Mouse (Mus musculus) stomach, embryonic 15.5 days (tissue): ENCODE results near the gene Ssbp3. TPM values are rescaled to one million over a fixed set of nuclear protein-coding genes. Genes with fewer than 3 reads are reported as not detected.

ENCODE experiments used
- ATAC-seq: fragments of 200-750 bp; cut with Nextera tagmentation; 2 replicates; pipeline ENCODE4 v1.8.0; 2017; ENCODE audit warnings: low read depth, moderate number of reproducible peaks, moderate TSS enrichment; ENCODE audit not compliant: insufficient read depth, low FRiP score
- H3K27ac ChIP-seq: fragments of 300-500 bp; sonication (generic); 2 replicates; pipeline ENCODE4 v1.5.1; 2015; ENCODE audit warnings: mild to moderate bottlenecking, inconsistent platforms
- H3K27me3 ChIP-seq: fragments of 300-500 bp; sonication (generic); replicated peaks from 2 replicates; pipeline ENCODE4 v1.6.1; 2015; ENCODE audit warnings: inconsistent platforms
- H3K36me3 ChIP-seq: fragments of 300-500 bp; sonication (generic); 2 replicates; pipeline ENCODE4 v1.6.1; 2015; ENCODE audit warnings: inconsistent platforms
- H3K4me1 ChIP-seq: fragments of 300-500 bp; sonication (generic); 2 replicates; pipeline ENCODE4 v1.6.1; 2015; ENCODE audit warnings: inconsistent platforms
- H3K4me2 ChIP-seq: fragments of 300-500 bp; sonication (generic); 2 replicates; pipeline ENCODE4 v1.6.1; 2015; ENCODE audit warnings: mild to moderate bottlenecking, inconsistent platforms
- H3K4me3 ChIP-seq: fragments of 300-500 bp; sonication (generic); replicated peaks from 2 replicates; pipeline ENCODE4 v1.5.1; 2015; ENCODE audit warnings: inconsistent platforms
- H3K9ac ChIP-seq: fragments of 300-500 bp; sonication (generic); 2 replicates; pipeline ENCODE4 v1.6.1; 2015; ENCODE audit warnings: inconsistent platforms
- H3K9me3 ChIP-seq: fragments of 300-500 bp; sonication (generic); 2 replicates; pipeline ENCODE4 v1.6.1; 2016; ENCODE audit warnings: inconsistent platforms
- WGBS: fragments of 180-500 bp; shearing (Covaris S2); methylation state at CpG from one replicate; pipeline ENCODE4 v1.1.7; 2015; 5-methylcytosine and 5-hydroxymethylcytosine counted together
- polyA plus RNA-seq: library from polyadenylated mRNA; unstranded; fragments of >200 nt; fragmentation: Nextera tagmentation; extraction: Ambion mirVana; gene quantifications from 2 replicates; pipeline ENCODE4 v1.2.1, GENCODE M21; 2015

The Ssbp3 gene
- polyA plus RNA-seq, 1 experiment from 2014 or later = 92.4 TPM

GRCm38 (mm10) chr4:106924175-106924574, 13.7 kb downstream of the Ssbp3 start:
- 76% methylated on average over 4 of the region's 4 CpGs for WGBS
- Histone ChIP-seq H3K27me3 (no peaks in the 10 kb centered on the region), H3K9ac (no peak overlapping the region), H3K36me3 (peaks cover 46% of the 10 kb centered on the region), H3K4me1 (peaks cover 14% of the 10 kb centered on the region), H3K4me2 (no peak overlapping the region), H3K4me3 (no peak overlapping the region), H3K9me3 (no peaks in the 10 kb centered on the region), H3K27ac (no peak overlapping the region)
- no peak for ATAC-seq

GRCm38 (mm10) chr4:106924888-106925287, 14.4 kb downstream of the Ssbp3 start:
- Histone ChIP-seq H3K27ac (no peak overlapping the region), H3K4me2 (no peak overlapping the region), H3K27me3 (no peaks in the 10 kb centered on the region), H3K9me3 (no peaks in the 10 kb centered on the region), H3K36me3 (peaks cover 41% of the 10 kb centered on the region), H3K4me1 (peaks cover 14% of the 10 kb centered on the region), H3K4me3 (no peak overlapping the region), H3K9ac (no peak overlapping the region)
- WGBS = 75% methylated on average over 10 of the region's 10 CpGs
- ATAC-seq = peak; percentile 49; the same call in 1 of the 2 replicates

- Histone ChIP-seq H3K4me1 (peaks cover 10% of the 10 kb centered on the region), H3K4me3 (no peak overlapping the region), H3K9me3 (no peaks in the 10 kb centered on the region), H3K27ac (no peak overlapping the region), H3K27me3 (no peaks in the 10 kb centered on the region), H3K36me3 (peaks cover 39% of the 10 kb centered on the region), H3K9ac (no peak overlapping the region), H3K4me2 (no peak overlapping the region)
- ATAC-seq = no peak
- 93% methylated on average over 9 of the region's 9 CpGs for WGBS
Measured at GRCm38 (mm10) chr4:106926401-106926800, 15.9 kb downstream of the Ssbp3 start.

DNA sequence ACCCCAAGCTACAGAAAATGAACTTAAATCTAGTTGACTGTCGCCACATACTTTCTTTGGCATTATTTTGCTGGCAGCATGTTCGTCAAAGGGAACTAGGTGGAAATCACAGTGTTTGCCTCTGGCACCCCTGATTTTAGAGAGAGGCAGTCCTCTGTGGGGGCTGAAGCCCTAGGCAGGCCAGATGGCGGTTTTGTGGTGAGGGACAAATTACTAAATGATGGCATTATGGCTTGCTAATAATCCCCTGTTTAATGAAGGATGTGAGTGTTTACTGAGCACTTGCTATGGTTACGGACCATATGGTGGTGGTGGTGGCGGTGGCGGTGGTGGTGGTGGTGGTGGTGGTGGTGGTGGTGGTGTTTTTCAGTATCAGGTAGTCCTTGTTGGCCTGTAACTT, 16.5 kb downstream of the Ssbp3 start:
- Histone ChIP-seq H3K4me3 (no peak overlapping the region), H3K27me3 (no peaks in the 10 kb centered on the region), H3K9me3 (no peaks in the 10 kb centered on the region), H3K36me3 (peaks cover 37% of the 10 kb centered on the region), H3K4me2 (no peak overlapping the region), H3K4me1 (peaks cover 6% of the 10 kb centered on the region; the same call in 1 of the 2 replicates), H3K27ac (no peak overlapping the region), H3K9ac (no peak overlapping the region)
- WGBS = 92% methylated on average over 6 of the region's 6 CpGs
- ATAC-seq = no peak

GRCm38 (mm10) chr4:106928961-106929360, 18.5 kb downstream of the Ssbp3 start:
- Histone ChIP-seq H3K4me1 (peaks cover 10% of the 10 kb centered on the region; the same call in 1 of the 2 replicates), H3K27me3 (no peaks in the 10 kb centered on the region), H3K36me3 (peaks cover 19% of the 10 kb centered on the region), H3K9ac (no peak overlapping the region), H3K4me3 (no peak overlapping the region), H3K27ac (no peak overlapping the region), H3K4me2 (no peak overlapping the region), H3K9me3 (no peaks in the 10 kb centered on the region)
- ATAC-seq = no peak
- WGBS = 78% methylated on average over 7 of the region's 7 CpGs

- Histone ChIP-seq H3K4me2 (no peak overlapping the region), H3K9ac (no peak overlapping the region), H3K27ac (no peak overlapping the region), H3K9me3 (no peaks in the 10 kb centered on the region), H3K36me3 (peaks cover 3% of the 10 kb centered on the region; the same call in 1 of the 2 replicates), H3K27me3 (no peaks in the 10 kb centered on the region), H3K4me1 (peaks cover 31% of the 10 kb centered on the region), H3K4me3 (no peak overlapping the region)
- 89% methylated on average over 7 of the region's 7 CpGs for WGBS
- no peak for ATAC-seq
Measured at GRCm38 (mm10) chr4:106932583-106932982, 22.1 kb downstream of the Ssbp3 start.

GRCm38 (mm10) chr4:106933813-106934482, 23.4 kb downstream of the Ssbp3 start:
- 47% methylated on average over 9 of the region's 9 CpGs for WGBS
- Histone ChIP-seq H3K27ac (0 out of 2 replicates have a peak overlapping the region, but pooled peaks have one; percentile 5), H3K4me2 (no peak overlapping the region), H3K9ac (no peak overlapping the region), H3K27me3 (no peaks in the 10 kb centered on the region), H3K4me1 (peaks cover 44% of the 10 kb centered on the region), H3K36me3 (peaks cover 3% of the 10 kb centered on the region; the same call in 1 of the 2 replicates), H3K9me3 (no peaks in the 10 kb centered on the region), H3K4me3 (no peak overlapping the region)
- no peak for ATAC-seq

DNA sequence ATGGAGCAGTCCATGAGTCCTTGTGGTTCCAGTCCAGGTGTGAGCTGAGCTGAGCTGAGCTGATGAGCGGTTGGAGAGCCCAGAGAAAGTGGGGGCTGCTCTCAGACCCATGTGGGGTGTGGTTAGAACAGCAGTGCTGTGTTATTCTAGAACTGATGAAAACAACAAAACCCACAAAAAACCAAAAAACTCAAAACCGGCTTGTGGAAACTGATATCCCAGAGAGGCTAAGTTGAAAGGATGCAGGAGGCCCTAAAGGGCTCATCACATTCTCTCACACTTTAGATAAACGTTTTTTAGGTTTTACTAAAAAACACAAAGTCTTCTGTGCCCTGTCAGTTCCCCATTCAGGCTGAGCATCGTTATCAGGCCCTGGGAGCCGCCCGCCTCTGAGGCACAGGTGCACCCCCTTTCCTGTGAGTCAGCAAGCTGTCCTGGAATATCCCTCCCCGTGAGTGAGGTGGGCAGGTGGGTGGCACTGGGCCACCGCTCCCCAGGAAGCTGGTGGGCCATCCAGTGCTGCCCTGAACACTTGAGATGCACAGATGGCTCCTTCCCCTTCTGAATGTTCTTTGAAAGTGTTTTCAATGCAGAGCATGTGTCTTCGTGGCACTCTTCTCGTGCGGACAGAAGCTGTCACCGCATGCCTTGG, 24.6 kb downstream of the Ssbp3 start:
- ATAC-seq = no peak

GRCm38 (mm10) chr4:106935583-106935935, 25.1 kb downstream of the Ssbp3 start:
- no peak overlapping the region for H3K9ac ChIP-seq
- 45% methylated on average over 2 of the region's 2 CpGs for WGBS
- ATAC-seq = no peak
- H3K4me3 ChIP-seq = no peak overlapping the region
- peaks cover 58% of the 10 kb centered on the region for H3K4me1 ChIP-seq
- no peaks in the 10 kb centered on the region for H3K9me3 ChIP-seq
- H3K36me3 ChIP-seq = peaks cover 2% of the 10 kb centered on the region; the same call in 1 of the 2 replicates
- no peak overlapping the region for H3K4me2 ChIP-seq
- H3K27me3 ChIP-seq = no peaks in the 10 kb centered on the region
- H3K27ac ChIP-seq = no peak overlapping the region

More for the DNA sequence above, 24.6 kb downstream of the Ssbp3 start:
- no peak overlapping the region for H3K9ac ChIP-seq
- peaks cover 3% of the 10 kb centered on the region; the same call in 1 of the 2 replicates for H3K36me3 ChIP-seq
- whole genome bisulfite sequencing = 57% methylated on average over 12 of the region's 12 CpGs
- H3K4me2 ChIP-seq = no peak overlapping the region
- peaks cover 55% of the 10 kb centered on the region for H3K4me1 ChIP-seq
- no peaks in the 10 kb centered on the region for H3K27me3 ChIP-seq
- no peak overlapping the region for H3K27ac ChIP-seq
- H3K4me3 ChIP-seq = no peak overlapping the region
- no peaks in the 10 kb centered on the region for H3K9me3 ChIP-seq

DNA sequence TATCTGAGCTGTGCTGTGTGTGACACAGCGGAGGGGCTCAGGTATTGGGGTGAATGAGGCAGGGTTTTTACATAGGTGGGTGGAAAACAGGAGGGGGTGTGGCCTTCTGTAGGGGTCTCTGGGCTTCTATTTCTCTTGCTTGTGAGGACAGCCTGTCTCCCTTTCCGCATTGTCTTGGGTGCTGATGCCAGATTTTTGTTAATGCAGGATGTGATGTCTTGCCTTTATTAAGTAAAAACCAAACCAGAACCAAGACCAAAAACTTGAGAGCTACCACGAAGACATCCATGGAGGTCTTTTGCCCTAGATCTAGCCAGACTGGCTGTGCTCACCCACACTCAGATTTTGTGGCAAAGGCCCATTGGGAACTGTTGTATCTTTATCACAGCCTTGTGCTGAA, 25.5 kb downstream of the Ssbp3 start:
- no peaks in the 10 kb centered on the region for H3K27me3 ChIP-seq
- no peak overlapping the region for H3K9ac ChIP-seq
- H3K4me1 ChIP-seq = peaks cover 63% of the 10 kb centered on the region
- no peak overlapping the region for H3K4me3 ChIP-seq
- 76% methylated on average over 3 of the region's 3 CpGs for WGBS
- no peak overlapping the region for H3K4me2 ChIP-seq
- H3K36me3 ChIP-seq = no peaks in the 10 kb centered on the region
- ATAC-seq = no peak
- no peak overlapping the region for H3K27ac ChIP-seq
- no peaks in the 10 kb centered on the region for H3K9me3 ChIP-seq

GRCm38 (mm10) chr4:106936741-106937140, 26.2 kb downstream of the Ssbp3 start:
- Histone ChIP-seq H3K27ac (peak overlapping the region; percentile 14; the same call in 1 of the 2 replicates), H3K27me3 (no peaks in the 10 kb centered on the region), H3K4me2 (no peak overlapping the region), H3K9me3 (no peaks in the 10 kb centered on the region), H3K4me1 (peaks cover 70% of the 10 kb centered on the region), H3K36me3 (no peaks in the 10 kb centered on the region), H3K4me3 (no peak overlapping the region), H3K9ac (no peak overlapping the region)
- no peak for ATAC-seq
- 43% methylated on average over 8 of the region's 8 CpGs for WGBS

DNA sequence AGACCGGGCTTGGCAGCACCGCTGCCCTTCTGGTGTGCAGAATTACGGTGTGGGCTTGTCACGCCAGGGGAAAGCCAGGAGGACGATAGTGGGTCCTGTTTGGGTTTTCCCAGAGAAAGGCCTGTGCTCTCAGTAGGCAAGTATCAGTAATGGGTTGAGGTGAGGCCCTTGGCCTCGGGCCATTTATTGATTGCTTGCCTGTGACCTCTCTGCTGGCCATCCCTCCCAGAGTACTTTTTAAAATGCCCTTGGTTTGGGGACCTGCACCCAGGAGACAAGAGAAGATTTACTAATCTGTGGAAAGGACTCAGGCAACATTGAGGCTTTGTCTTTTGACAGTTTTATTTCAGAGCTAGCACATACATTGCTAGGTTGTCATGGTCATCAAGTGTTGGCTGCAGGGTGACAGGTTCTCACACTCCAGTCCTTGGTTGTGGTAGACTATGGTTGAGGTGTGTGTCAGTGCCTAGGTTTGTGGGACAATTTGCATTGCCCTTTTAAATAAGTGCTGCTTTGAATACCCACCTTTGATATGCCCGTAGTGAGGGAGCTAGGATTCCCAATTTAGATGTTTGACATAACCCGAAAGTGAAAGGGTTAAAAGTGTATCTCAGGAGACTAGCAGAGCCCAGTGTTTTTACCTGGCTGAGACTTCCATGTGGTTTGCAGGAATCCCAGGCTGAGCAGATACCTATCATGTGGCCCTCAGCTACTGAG, 28.2 kb downstream of the Ssbp3 start:
- Histone ChIP-seq H3K4me1 (peaks cover 77% of the 10 kb centered on the region), H3K9me3 (no peaks in the 10 kb centered on the region), H3K4me3 (no peak overlapping the region), H3K36me3 (no peaks in the 10 kb centered on the region), H3K27me3 (no peaks in the 10 kb centered on the region), H3K4me2 (no peak overlapping the region), H3K27ac (peak overlapping the region; percentile 44; the same call in 1 of the 2 replicates), H3K9ac (no peak overlapping the region)
- WGBS = 54% methylated on average over 8 of the region's 8 CpGs
- ATAC-seq = no peak
